Mouse (Mus musculus) heart, postnatal 36 days (tissue): ENCODE results near the gene Mbd5. TPM values are rescaled to one million over a fixed set of nuclear protein-coding genes. Genes with fewer than 3 reads are reported as not detected.

ENCODE experiments used
- DNase-seq, 2 experiments: peaks; one replicate each; pipeline ENCODE4 v3.0.0; 2021 to 2022
- intact Hi-C: fragments of 180-260 bp; cut with DNase I; formaldehyde crosslinking; loops from one replicate; pipeline ENCODE4 v1.15.1; 2025
- total RNA-seq, 2 experiments: library from RNA; stranded (reverse); gene quantifications; 2 replicates each; pipeline ENCODE4 v1.2.3; 2021

The Mbd5 gene
- total RNA-seq, 2 experiments from 2014 or later = 30.8 to 39.1 TPM

GRCm38 (mm10) chr2:49333594-49333993 is 384.3 kb downstream of the Mbd5 start:
- intact Hi-C loops = no loop called here
- DNase-seq = no peak

GRCm38 (mm10) chr2:49335267-49335666 is 386.0 kb downstream of the Mbd5 start:
- intact Hi-C loops = no loop called here
- no peak for DNase-seq

- no peak for DNase-seq
- intact Hi-C loops = no loop called here
These were observed 395.0 kb downstream of the Mbd5 start for GRCm38 (mm10) chr2:49344287-49344686.

- no peak for DNase-seq
- intact Hi-C loops = no loop called here
These were observed 396.5 kb downstream of the Mbd5 start for GRCm38 (mm10) chr2:49345786-49346185.

GRCm38 (mm10) chr2:49349813-49350212 is 400.5 kb downstream of the Mbd5 start:
- intact Hi-C loops = loop anchor here (10.0 kb wide), 1 partner anchor 95 kb away; no protein-coding TSS in a partner anchor
- peak; percentile 48 to 53 for DNase-seq

- no peak for DNase-seq
- intact Hi-C loops = loop anchor here (10.0 kb wide), 1 partner anchor 94 kb away; no protein-coding TSS in a partner anchor
These were observed 401.5 kb downstream of the Mbd5 start for GRCm38 (mm10) chr2:49350852-49351251.

GRCm38 (mm10) chr2:49354066-49354465 is 404.8 kb downstream of the Mbd5 start:
- intact Hi-C loops = loop anchor here (10.0 kb wide), 1 partner anchor 91 kb away; no protein-coding TSS in a partner anchor
- no peak for DNase-seq

- intact Hi-C loops = loop anchor here (10.0 kb wide), 1 partner anchor 89 kb away; no protein-coding TSS in a partner anchor
- DNase-seq = no peak
These were observed 406.6 kb downstream of the Mbd5 start for GRCm38 (mm10) chr2:49355867-49356266.

- intact Hi-C loops = loop anchor here (2.0 to 10.0 kb wide), 2 partner anchors 87 to 369 kb away; no protein-coding TSS in a partner anchor
- no peak for DNase-seq
These were observed 409.0 kb downstream of the Mbd5 start for GRCm38 (mm10) chr2:49358128-49358814.

GRCm38 (mm10) chr2:49358839-49359520 is 409.7 kb downstream of the Mbd5 start:
- intact Hi-C loops = loop anchor here (1.0 to 10.0 kb wide), 3 partner anchors 86 to 375 kb away; no protein-coding TSS in a partner anchor
- DNase-seq = peak; percentile 51 to 58

GRCm38 (mm10) chr2:49359706-49360105 is 410.4 kb downstream of the Mbd5 start:
- intact Hi-C loops = loop anchor here (1.0 to 10.0 kb wide), 3 partner anchors 85 to 375 kb away; no protein-coding TSS in a partner anchor
- no peak for DNase-seq

GRCm38 (mm10) chr2:49364546-49364945 is 415.2 kb downstream of the Mbd5 start:
- intact Hi-C loops = no loop called here
- no peak for DNase-seq

GRCm38 (mm10) chr2:49366878-49367545 is 417.7 kb downstream of the Mbd5 start:
- intact Hi-C loops = no loop called here
- no peak for DNase-seq

GRCm38 (mm10) chr2:49367546-49367917 is 418.2 kb downstream of the Mbd5 start:
- DNase-seq = no peak
- intact Hi-C loops = no loop called here

- no peak for DNase-seq
- intact Hi-C loops = loop anchor here (2.0 kb wide), 1 partner anchor 43 kb away; no protein-coding TSS in a partner anchor
These were observed 422.3 kb downstream of the Mbd5 start for GRCm38 (mm10) chr2:49371632-49372031.

- intact Hi-C loops = loop anchor here (2.0 kb wide), 1 partner anchor 42 kb away; no protein-coding TSS in a partner anchor
- DNase-seq = no peak
These were observed 423.3 kb downstream of the Mbd5 start for GRCm38 (mm10) chr2:49372586-49372985.

Other genes with a start within 250 kb of the Mbd5 start
- 10 to 100 TPM; 15.4 to 16.7 TPM for gene Acvr2a, start 135.4 kb upstream of the Mbd5 start, total RNA-seq
- 10 to 100 TPM; 30.9 to 34.0 TPM for gene Orc4, start 769 bp downstream of the Mbd5 start, total RNA-seq